Comparison of ENCODE assay signal across 27 mouse cellular contexts in the genomic region with DNA sequence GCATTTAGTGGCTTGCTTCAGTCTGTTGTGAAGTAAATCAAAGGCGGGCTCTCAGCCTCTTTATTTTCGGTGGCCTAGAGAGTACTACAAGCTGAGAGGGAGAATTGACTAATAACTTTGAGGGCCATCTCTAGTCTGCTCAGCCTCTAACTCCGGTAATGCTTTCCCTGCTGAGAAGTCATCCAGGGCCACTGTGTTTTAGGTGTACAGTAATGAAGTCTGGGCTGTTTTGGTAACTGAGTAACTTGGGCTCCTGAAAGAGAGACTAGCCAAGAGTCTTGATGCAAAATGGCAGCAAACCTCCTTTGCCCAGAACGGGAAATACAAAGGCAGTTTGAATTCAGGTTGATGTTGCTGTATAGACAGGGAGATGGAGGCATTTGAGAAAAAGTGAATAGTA. TPM values are rescaled to one million over a fixed set of nuclear protein-coding genes. Genes with fewer than 3 reads are reported as not detected.
DNase-seq lines count a peak whose midpoint lies in the region; ATAC-seq and TF ChIP-seq lines count a peak whose summit lies in the region.
"Had no signal": no experiment of that assay in that cellular context is flagged by ENCODE, and none has a peak within 500 bp of the region (broad histone marks: within the 10 kb centered on the region; RNA-seq: fewer than 3 reads in every experiment).

No protein-coding gene starts in this region.

- H3K4me2 ChIP-seq in kidney, embryonic 14.5 days (replicated peaks; ENCODE audit: low read depth, low read length) = no peak overlapping the region
- peak overlapping the region; percentile 31; the same call in 1 of the 2 replicates for H3K4me2 ChIP-seq in kidney, postnatal 0 days (ENCODE audit: low read length)
- H3K4me2 ChIP-seq in liver, embryonic 11.5 days = no peak overlapping the region
- no peak overlapping the region for H3K4me2 ChIP-seq in forebrain, embryonic 15.5 days (replicated peaks)
- H3K4me2 ChIP-seq: embryonic facial prominence, embryonic 13.5 days; forebrain, embryonic 12.5 days; heart, embryonic 13.5 days; hindbrain, embryonic 15.5 days had no signal

- peaks cover 13% of the 10 kb centered on the region for H3K4me1 ChIP-seq in kidney, adult 2 months (ENCODE audit: control insufficient read depth, insufficient read depth, low read length)
- H3K4me1 ChIP-seq in kidney, embryonic 14.5 days (ENCODE audit: control insufficient read depth, insufficient read depth, low read length) = no peaks in the 10 kb centered on the region
- H3K4me1 ChIP-seq in kidney, postnatal 0 days (replicated peaks; ENCODE audit: insufficient read depth, low read length) = no peaks in the 10 kb centered on the region
- H3K4me1 ChIP-seq in liver, embryonic 11.5 days (replicated peaks; ENCODE audit: control insufficient read depth, insufficient read depth, low read length) = no peaks in the 10 kb centered on the region; the same call in 1 of the 2 replicates
- no peaks in the 10 kb centered on the region; the same call in 1 of the 2 replicates for H3K4me1 ChIP-seq in forebrain, embryonic 15.5 days
- H3K4me1 ChIP-seq: heart, embryonic 10.5 days had no signal

- H3K4me3 ChIP-seq in kidney, adult 2 months (ENCODE audit: insufficient read depth, low read depth, low read length) = peak overlapping the region; percentile 26; the same call in 1 of the 2 replicates
- H3K4me3 ChIP-seq in kidney, embryonic 14.5 days (ENCODE audit: low read length) = no peak overlapping the region
- no peak overlapping the region for H3K4me3 ChIP-seq in kidney, postnatal 0 days (replicated peaks; ENCODE audit: low read depth, low read length)
- H3K4me3 ChIP-seq in liver, embryonic 11.5 days (ENCODE audit: low read depth, low read length) = no peak overlapping the region
- no peak overlapping the region for H3K4me3 ChIP-seq in forebrain, embryonic 15.5 days
- H3K4me3 ChIP-seq: embryonic facial prominence, embryonic 10.5 days; embryonic facial prominence, embryonic 13.5 days; erythroblast, embryonic 14.5 days; forebrain, embryonic 12.5 days; heart, adult 2 months; heart, embryonic 10.5 days; heart, embryonic 13.5 days; hindbrain, embryonic 15.5 days had no signal

- DNase-seq in kidney, adult 2 months = peak; percentile 69
- no peak for DNase-seq in kidney, postnatal 0 days (ENCODE audit: low spot score)
- DNase-seq in kidney, postnatal 14 days = peak; percentile 37
- DNase-seq in liver, embryonic 11.5 days (ENCODE audit: low spot score) = no peak
- DNase-seq: adrenal gland, adult 2 months; adrenal gland, postnatal 14 days; cerebellum, adult 11 months; cerebellum, adult 2 months; cerebellum, adult 9-11 months; cerebellum, postnatal 25 days; embryo, embryonic 11 days; gastrocnemius, postnatal 10 days; gastrocnemius, postnatal 36 days; heart, adult 2 months; heart, postnatal 14 days; heart, postnatal 4 days had no signal

- no peaks in the 10 kb centered on the region; the same call in 1 of the 2 replicates for H3K36me3 ChIP-seq in kidney, adult 2 months (ENCODE audit: control insufficient read depth, insufficient read depth, low read length)
- H3K36me3 ChIP-seq in kidney, embryonic 14.5 days (ENCODE audit: control insufficient read depth, insufficient read depth, low read length) = no peaks in the 10 kb centered on the region
- H3K36me3 ChIP-seq in kidney, postnatal 0 days (ENCODE audit: insufficient read depth, low read length) = no peaks in the 10 kb centered on the region
- no peaks in the 10 kb centered on the region for H3K36me3 ChIP-seq in liver, embryonic 11.5 days (ENCODE audit: control insufficient read depth, insufficient read depth, low read length)
- H3K36me3 ChIP-seq in forebrain, embryonic 15.5 days = no peaks in the 10 kb centered on the region
- H3K36me3 ChIP-seq: embryonic facial prominence, embryonic 13.5 days; forebrain, embryonic 12.5 days; heart, embryonic 10.5 days; heart, embryonic 13.5 days; hindbrain, embryonic 15.5 days had no signal

- H3K27ac ChIP-seq in kidney, adult 2 months (ENCODE audit: insufficient read depth, low read depth, low read length) = peak overlapping the region; percentile 93
- H3K27ac ChIP-seq in kidney, embryonic 14.5 days (ENCODE audit: low read depth, low read length) = no peak overlapping the region
- no peak overlapping the region for H3K27ac ChIP-seq in kidney, postnatal 0 days
- H3K27ac ChIP-seq in liver, embryonic 11.5 days (ENCODE audit: low read depth, low read length) = no peak overlapping the region
- H3K27ac ChIP-seq in forebrain, embryonic 15.5 days (replicated peaks) = no peak overlapping the region
- H3K27ac ChIP-seq: embryonic facial prominence, embryonic 10.5 days; embryonic facial prominence, embryonic 13.5 days; forebrain, embryonic 12.5 days; heart, adult 2 months; heart, embryonic 10.5 days; heart, embryonic 13.5 days; hindbrain, embryonic 15.5 days had no signal

- ATAC-seq in kidney, embryonic 14.5 days (ENCODE audit: low FRiP score, low TSS enrichment) = no peak
- ATAC-seq in kidney, postnatal 0 days (replicated peaks; ENCODE audit: low FRiP score, low read depth) = no peak
- no peak for ATAC-seq in liver, embryonic 11.5 days (replicated peaks; ENCODE audit: low FRiP score)
- no peak for ATAC-seq in forebrain, embryonic 15.5 days (replicated peaks)
- ATAC-seq: CD4-positive, CD25-positive, alpha-beta regulatory T cell, adult 4 months; forebrain, embryonic 16.5 days had no signal

- H3K9ac ChIP-seq in kidney, embryonic 14.5 days (ENCODE audit: low read depth, low read length) = no peak overlapping the region
- no peak overlapping the region for H3K9ac ChIP-seq in kidney, postnatal 0 days (ENCODE audit: low read depth, low read length)
- H3K9ac ChIP-seq in liver, embryonic 11.5 days (ENCODE audit: low read depth, low read length) = no peak overlapping the region
- H3K9ac ChIP-seq in forebrain, embryonic 15.5 days (replicated peaks) = no peak overlapping the region
- H3K9ac ChIP-seq: embryonic facial prominence, embryonic 13.5 days; forebrain, embryonic 12.5 days; heart, embryonic 13.5 days; hindbrain, embryonic 15.5 days had no signal

- H3K27me3 ChIP-seq in kidney, adult 2 months (replicated peaks; ENCODE audit: control insufficient read depth, insufficient read depth, low read length) = no peaks in the 10 kb centered on the region
- no peaks in the 10 kb centered on the region for H3K27me3 ChIP-seq in kidney, embryonic 14.5 days (ENCODE audit: control insufficient read depth, insufficient read depth, low read length)
- no peaks in the 10 kb centered on the region for H3K27me3 ChIP-seq in kidney, postnatal 0 days (ENCODE audit: insufficient read depth, low read length)
- peaks cover 4% of the 10 kb centered on the region; the same call in 1 of the 2 replicates for H3K27me3 ChIP-seq in liver, embryonic 11.5 days (replicated peaks; ENCODE audit: control insufficient read depth, insufficient read depth, low read length)
- H3K27me3 ChIP-seq in forebrain, embryonic 15.5 days = no peaks in the 10 kb centered on the region
- H3K27me3 ChIP-seq: embryonic facial prominence, embryonic 13.5 days; forebrain, embryonic 12.5 days; hindbrain, embryonic 15.5 days had no signal

- no peaks in the 10 kb centered on the region for H3K9me3 ChIP-seq in kidney, embryonic 14.5 days (ENCODE audit: control insufficient read depth, low read length)
- no peaks in the 10 kb centered on the region for H3K9me3 ChIP-seq in kidney, postnatal 0 days (replicated peaks; ENCODE audit: low read length)
- no peaks in the 10 kb centered on the region for H3K9me3 ChIP-seq in liver, embryonic 11.5 days (ENCODE audit: control insufficient read depth, low read length)
- H3K9me3 ChIP-seq in forebrain, embryonic 15.5 days = no peaks in the 10 kb centered on the region
- H3K9me3 ChIP-seq: embryonic facial prominence, embryonic 13.5 days; forebrain, embryonic 12.5 days; heart, embryonic 10.5 days; heart, embryonic 13.5 days; hindbrain, embryonic 15.5 days had no signal

- TF ChIP-seq POLR2A in kidney, adult 2 months (IDR thresholded peaks at IDR 0.05; ENCODE audit: low read depth, low read length) = no peak

- no peak for TF ChIP-seq CTCF in kidney, adult 2 months (conservative IDR thresholded peaks at IDR 0.05; ENCODE audit: insufficient read depth, insufficient read length, low read depth, low read length)
- TF ChIP-seq CTCF in kidney, postnatal 0 days (IDR thresholded peaks at IDR 0.05; ENCODE audit: low read depth) = no peak

- WGBS in kidney, adult 2 months = 35% methylated on average over 4 of the region's 4 CpGs
- WGBS in kidney, embryonic 14.5 days = 87% methylated on average over 4 of the region's 4 CpGs
- WGBS in kidney, postnatal 0 days = 74% methylated on average over 4 of the region's 4 CpGs
- 78% methylated on average over 4 of the region's 4 CpGs for WGBS in liver, embryonic 11.5 days
- 82% methylated on average over 4 of the region's 4 CpGs for WGBS in forebrain, embryonic 15.5 days

RNA-seq across cellular contexts. Expression of gene Shroom4, which starts 3.3 kb away (rescaled TPM):
- polyA plus RNA-seq in kidney, adult 2 months (2012; rRNA removed) = 15.7 and 19.6 TPM in 2 replicates
- 5.1 and 9.3 TPM in 2 replicates for polyA plus RNA-seq in kidney, embryonic 14.5 days (2014; fragmentation: Nextera tagmentation; extraction: Ambion mirVana)
- polyA plus RNA-seq in kidney, postnatal 0 days (2015; fragmentation: Nextera tagmentation; extraction: Ambion mirVana) = 6.4 and 7.3 TPM in 2 replicates
- polyA plus RNA-seq in liver, embryonic 11.5 days (2014; fragmentation: Nextera tagmentation; extraction: Ambion mirVana) = 2.8 and 3.0 TPM in 2 replicates
- polyA plus RNA-seq in forebrain, embryonic 15.5 days (2015; fragmentation: Nextera tagmentation; extraction: Ambion mirVana) = 1.3 and 1.6 TPM in 2 replicates
- polyA plus RNA-seq: CD4-positive, CD25-positive, alpha-beta regulatory T cell, adult 4 months; erythroblast, embryonic 14.5 days had no signal

Comparison
In these comparisons a context has a peak if more than half of its experiments do, and no peak if none do; other contexts are left out.
1. DNase-seq: peak in kidney, adult 2 months (single experiment) and kidney, postnatal 14 days (single experiment); none in kidney, postnatal 0 days (single experiment) and liver, embryonic 11.5 days (single experiment).